Mouse (Mus musculus): ENCODE results near the gene Abi3bp. TPM values are rescaled to one million over a fixed set of nuclear protein-coding genes. Genes with fewer than 3 reads are reported as not detected.

The Abi3bp gene
- total RNA-seq, 2 experiments from 2014 or later: 10.9 to 14.7 TPM

DNA sequence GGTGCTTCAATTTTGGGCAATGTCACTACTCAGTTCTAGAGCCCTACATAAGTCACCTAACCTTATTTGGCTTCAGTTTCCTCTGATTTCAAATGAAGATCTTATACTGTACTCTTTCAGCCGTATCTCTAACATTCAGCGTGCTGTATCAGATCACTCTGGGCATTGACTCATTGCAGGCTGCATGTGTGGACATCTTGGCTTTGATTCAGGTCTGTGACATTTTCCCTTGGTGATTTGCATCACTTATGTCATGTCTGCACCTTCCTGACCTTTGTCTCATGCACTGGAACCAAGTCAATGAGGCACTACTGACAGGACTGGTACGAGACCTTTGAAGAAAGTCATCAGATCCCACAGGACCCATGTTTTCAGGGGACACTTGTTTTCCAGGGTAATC is 24.5 kb downstream of the Abi3bp start:
- no peak for DNase-seq (ENCODE audit: low spot score in 2 of 2)

DNA sequence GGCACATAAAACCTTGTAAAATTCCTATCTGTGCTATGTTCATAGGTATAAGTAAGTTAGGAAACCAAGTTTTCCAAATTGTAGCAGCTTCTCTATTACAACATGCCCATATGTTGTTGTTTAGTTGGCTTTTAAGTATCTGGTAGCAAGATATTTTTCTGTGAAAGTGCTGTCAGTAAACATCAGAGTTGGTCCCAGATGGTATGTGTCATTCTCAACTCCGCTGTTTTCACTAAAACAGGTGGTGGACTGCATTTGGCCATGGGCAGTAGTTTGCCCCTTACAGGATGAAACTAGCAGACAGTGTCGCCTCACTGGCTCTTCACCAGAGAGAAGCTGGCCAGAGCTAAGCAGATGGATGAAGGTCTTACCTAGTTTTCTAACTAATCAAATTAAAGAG is 26.3 kb downstream of the Abi3bp start:
- no peak for DNase-seq (ENCODE audit: low spot score in 2 of 2)

DNA sequence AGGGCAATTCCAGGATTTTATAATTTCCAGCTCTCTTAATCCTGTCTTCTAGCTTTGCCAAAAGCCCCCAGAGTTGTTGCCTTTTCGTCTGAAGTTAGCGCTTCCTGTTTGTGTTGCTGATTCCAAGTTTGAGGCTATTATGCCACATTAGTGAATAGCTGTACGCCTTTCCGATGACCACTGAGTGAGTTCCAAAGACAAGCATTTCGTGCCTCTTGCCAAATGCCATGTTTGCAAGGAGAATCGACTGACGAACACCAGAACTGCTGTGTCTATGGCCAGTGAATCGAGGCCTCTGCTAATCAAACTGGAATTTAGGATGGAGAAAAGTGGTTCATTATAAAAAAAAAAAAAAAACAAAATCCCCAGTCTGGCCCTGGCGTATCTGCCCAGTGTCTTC is 40.3 kb downstream of the Abi3bp start:
- no peak for DNase-seq (ENCODE audit: low spot score in 2 of 2)

DNA sequence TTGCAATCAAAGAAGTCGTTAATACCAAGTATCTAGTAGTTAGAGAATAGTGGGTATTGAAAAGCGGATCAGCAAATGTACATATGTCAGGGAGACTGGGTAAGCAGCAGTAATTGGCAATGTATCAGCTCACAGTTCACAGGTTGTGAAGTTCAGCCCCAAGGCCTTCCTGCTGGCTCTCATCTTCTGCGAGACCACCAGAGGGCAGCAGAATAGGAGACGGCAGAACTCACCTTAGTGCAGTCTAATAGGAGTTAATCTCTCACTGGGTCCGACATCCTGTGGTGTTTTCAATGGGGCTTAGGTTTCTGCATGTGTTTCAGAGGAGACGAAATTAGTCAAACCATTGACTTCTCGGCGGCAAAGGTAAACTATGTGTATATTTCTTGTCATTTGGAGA is 46.7 kb downstream of the Abi3bp start:
- peak in 1 of 2 experiments; percentile 5 for DNase-seq (ENCODE audit: low spot score in 2 of 2)

DNA sequence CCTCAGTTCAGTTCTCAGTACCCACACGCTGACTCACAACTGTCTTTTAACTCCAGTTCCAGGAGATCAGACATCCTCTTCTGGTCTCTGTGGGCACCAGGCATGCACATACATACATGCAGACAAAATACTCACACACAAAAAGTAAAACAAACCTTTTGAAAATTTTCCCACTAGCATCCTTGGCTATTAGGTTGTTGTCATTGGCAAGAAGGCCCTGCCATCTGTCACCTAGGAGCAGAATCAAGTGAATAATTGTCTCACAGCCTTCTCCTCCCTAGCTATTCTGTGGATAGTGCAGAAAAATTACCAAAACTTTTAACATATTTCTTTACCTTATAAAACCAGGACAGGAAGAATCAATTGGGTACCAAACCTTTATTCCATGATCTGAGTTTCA is 48.8 kb downstream of the Abi3bp start:
- DNase-seq (ENCODE audit: low spot score in 2 of 2): no peak

DNA sequence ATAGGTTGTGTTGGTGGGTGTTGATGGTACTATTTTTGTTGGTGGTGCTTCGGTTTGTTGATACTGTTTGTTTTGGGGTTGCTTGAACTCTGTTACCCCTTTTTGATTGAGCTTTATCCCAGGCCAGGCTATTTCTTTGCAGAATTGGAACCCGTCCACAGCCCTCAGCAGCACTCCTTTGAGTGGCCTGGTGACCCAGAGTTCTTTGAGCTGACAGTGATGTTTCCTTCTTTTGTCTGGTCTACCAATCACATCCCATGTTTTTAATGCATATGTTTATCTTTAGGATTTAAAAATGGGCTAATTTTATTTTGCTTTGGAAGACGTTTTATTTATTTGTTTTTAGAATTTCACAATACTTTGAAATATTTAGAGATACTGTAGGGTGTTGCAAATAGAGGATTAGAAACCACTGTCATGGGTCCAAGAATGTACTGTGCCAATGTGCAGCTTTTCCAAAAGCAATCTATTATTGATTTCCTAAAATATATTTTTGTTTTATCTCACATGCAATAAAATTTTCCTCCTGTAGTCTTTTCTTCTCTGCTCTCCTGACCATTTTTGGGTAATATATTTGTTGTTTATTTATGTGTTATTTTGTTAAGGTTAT is 50.5 kb downstream of the Abi3bp start:
- no peak for DNase-seq (ENCODE audit: low spot score in 2 of 2)

DNA sequence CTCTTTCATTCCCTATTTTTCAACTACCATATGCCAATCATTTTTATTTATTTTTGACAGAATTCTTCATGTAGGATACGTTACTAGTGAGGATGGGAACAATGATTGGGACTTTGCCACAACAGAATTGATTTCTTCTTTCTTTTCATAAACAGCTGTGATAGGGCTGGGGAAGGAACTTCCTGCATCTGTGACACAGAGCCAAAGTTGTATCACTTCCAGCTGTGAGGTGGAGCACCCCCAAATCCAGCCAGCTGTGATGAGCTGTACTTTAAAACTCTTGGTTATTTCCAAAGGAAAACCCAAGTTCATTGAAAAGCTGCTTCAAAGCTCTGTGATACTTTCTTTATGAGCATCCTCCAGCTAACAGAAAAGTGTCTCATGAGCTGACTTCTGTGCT is 101.9 kb downstream of the Abi3bp start:
- DNase-seq (ENCODE audit: low spot score in 2 of 2): no peak

DNA sequence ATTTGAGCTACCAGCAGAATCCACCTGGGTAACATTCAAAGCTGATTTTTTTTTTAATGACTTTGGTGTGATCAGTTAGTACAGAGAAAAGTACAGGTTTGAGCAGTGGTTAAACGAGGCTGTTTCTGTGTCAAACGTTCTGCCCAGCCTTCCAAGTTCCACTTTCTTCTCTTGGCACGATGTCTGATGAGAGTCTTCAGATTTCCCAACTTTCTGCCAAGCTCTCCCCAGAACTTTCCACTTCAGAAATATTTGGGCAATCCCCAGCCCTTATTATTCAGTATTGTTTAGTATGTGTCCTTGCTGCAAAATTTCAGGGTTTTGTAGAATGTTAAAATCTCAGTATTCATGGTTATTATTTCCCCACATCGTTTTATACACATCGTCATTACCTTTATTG is 115.9 kb downstream of the Abi3bp start:
- no peak for DNase-seq (ENCODE audit: low spot score in 2 of 2)

DNA sequence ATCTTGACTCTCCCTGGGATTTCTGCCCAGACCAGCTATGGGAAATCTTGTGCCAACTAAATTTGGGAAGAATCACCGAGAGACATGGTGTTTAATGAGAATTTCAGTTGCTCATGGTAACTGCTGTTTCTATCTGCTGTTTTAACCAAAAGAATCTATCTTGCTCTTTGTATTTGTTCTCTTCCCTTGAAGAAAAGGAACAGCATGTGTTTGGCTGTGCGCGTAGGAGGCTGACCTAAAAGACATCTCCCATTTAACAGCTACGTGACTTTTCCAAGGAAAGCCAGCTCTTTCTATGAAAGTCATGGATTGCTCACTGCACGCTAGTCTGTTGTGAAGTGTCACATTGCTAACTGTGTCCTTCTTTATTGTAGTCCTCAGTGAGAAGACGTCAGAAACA is 117.2 kb downstream of the Abi3bp start:
- DNase-seq (ENCODE audit: low spot score in 2 of 2): peak; percentile 4 to 29

DNA sequence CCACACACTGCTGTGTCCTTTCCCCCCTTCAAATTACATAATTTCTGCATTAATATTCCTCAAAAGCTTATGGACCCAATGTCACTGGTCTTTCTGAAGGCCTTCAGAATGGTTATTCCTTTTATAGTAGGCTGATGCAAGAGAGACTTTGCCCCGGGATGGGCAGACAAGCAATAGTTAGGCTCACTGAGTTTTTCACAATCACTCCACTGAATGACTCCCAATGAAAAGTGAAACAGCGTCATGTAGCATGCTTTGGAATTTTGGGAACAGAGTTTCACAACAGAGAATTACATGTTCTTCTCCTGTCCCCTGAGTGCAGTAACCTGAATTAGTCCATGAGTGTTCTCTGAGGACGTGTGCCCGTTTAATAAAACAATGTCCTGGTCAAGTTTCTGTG is 120.7 kb downstream of the Abi3bp start:
- DNase-seq (ENCODE audit: low spot score in 2 of 2): no peak

DNA sequence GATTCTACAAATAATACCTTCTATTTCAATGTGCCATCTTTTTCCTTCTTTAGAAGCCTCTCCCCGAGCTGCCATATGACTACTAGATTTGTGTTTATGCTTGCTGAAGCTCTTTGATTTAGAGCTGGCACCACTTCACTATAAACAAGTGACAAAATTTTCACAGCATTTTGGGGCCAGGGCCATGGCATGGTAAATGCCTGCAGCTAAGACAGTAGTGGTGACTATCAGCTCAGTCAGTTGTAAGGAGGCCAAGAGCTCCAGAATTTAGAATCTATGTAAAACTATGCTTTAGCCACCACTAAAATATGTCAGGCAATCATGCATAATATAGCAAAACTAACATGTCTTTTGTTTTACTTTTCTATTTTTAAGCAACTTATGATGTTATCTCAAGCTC is 124.7 kb downstream of the Abi3bp start:
- no peak for DNase-seq (ENCODE audit: low spot score in 2 of 2)

DNA sequence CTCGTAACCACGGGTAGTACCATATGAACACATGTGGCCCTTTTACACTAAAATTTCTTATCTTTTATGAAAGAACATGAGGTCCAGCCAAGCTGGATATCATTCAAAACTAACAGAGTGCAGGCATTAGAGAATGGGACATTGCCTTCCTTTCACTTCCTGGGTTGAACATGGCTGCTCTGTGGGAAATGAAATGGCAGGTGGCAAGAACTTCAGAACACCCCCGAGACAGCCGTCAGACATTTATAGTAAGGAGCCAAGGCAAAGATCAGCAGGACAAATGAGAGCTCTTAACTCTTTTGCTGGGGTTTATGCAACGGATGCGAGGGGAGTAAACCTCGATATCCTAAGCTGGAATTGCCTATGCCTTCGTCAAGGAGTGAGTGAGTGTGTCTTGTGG is 132.9 kb downstream of the Abi3bp start:
- DNase-seq (ENCODE audit: low spot score in 2 of 2): no peak

DNA sequence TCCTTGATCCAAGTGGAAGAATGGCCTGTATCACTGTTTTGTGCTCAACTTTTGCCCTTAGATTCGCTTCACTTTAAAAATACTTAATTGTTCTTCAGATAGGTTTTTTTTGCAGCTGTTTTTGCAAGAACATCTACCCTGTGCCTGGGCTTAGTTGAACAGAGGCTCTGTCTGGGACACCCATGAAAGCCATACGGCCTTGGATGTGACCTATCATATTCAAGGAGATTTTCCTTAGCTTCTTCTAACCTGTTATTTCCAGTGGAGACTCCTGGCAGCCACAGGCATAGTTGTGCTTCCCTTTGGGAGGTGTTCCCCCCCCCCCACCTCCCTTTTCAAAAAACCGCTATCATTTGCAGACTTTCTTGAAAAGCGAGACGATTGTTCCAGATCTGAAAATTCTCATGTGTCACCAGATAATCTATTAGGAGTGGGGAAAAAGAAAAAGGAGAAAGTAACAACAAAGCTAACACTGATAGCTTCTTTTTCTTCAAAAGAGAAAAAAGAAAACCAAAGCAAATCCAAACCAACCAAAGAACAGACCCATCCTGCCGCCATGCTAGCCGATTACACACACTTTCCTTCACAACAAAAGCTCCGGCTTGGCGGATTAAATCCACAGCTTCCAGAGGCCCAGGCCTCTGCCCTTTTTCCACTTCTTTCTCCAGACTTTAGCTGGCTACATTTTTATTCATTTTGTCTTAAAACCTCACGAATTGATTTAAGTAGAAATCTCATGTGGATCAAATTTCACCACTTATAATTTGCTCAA is 133.6 kb downstream of the Abi3bp start:
- no peak for DNase-seq (ENCODE audit: low spot score in 2 of 2)

DNA sequence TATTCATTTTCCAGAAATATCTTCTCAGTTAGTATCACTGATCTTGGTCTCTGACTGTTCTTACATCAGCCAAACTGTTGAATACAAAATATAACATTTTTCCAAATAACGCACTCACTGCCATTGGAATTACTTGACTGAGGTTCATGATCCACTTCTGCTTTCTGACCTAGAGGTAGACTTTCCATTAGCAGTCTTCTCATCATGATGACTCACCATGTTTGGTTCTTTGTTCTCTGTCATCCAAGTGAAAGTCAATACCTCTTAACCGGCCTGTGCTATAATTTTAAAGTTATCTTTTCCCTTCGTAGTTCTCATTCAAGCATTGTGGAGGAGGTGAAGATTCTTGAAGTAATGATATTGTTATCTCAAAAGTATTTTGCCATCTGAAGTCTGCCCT is 160.9 kb downstream of the Abi3bp start:
- DNase-seq (ENCODE audit: low spot score in 2 of 2): no peak

DNA sequence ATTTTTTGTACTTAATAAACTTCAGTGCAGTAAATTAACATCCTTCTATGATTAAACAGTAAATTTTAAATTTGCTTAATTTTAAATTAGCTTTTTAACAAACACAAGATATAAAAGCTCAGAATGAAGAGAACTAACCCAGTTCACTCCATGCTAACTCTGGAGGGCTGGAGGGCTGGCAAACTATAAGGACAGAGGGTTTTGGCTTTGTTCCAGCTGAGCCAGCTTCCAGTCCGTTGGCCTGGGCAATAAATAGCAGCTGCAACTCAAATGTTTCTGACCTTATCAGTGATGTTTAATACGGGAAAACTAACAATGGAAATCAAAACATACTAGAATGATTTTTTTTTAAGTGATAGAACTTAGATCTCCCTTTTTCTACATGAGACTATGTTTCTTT is 167.6 kb downstream of the Abi3bp start:
- no peak for DNase-seq (ENCODE audit: low spot score in 2 of 2)

DNA sequence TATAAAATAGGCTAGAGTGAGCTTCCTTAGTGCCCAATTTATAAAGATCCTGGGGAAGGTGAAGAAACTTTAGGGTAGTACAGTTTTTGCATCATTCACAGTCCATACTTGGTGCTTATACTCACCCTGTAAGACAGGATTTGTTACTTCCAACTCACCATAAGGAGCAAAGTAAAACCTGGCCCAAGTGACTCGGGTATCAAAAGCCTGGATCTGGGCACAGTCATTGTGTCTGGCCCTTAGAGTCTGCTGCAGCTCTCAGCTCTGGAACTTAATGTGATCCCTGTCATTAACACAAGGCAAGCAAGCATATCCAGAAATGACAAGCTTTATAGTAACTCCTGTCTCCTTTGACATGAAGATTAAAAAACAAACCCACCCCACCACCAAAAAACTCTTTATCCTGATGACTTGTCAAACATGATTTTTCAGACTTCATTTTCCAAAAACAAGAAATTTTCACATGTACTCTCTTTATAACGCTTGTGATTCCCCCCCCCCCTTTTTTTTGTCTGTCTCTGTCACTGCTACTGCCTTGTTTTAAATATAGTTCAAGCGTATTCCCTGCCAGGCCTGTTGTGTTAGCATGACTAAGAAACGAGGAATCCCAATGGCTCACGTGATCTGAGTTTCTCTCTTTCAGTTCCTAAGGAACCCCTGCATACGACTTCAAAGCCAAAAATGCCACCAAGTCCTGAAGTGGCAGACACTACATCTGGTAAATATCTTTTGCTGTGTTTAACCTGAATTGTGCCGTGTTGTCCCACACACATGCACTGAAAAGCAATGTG is 168.9 kb downstream of the Abi3bp start:
- no peak for DNase-seq (ENCODE audit: low spot score in 2 of 2)

DNA sequence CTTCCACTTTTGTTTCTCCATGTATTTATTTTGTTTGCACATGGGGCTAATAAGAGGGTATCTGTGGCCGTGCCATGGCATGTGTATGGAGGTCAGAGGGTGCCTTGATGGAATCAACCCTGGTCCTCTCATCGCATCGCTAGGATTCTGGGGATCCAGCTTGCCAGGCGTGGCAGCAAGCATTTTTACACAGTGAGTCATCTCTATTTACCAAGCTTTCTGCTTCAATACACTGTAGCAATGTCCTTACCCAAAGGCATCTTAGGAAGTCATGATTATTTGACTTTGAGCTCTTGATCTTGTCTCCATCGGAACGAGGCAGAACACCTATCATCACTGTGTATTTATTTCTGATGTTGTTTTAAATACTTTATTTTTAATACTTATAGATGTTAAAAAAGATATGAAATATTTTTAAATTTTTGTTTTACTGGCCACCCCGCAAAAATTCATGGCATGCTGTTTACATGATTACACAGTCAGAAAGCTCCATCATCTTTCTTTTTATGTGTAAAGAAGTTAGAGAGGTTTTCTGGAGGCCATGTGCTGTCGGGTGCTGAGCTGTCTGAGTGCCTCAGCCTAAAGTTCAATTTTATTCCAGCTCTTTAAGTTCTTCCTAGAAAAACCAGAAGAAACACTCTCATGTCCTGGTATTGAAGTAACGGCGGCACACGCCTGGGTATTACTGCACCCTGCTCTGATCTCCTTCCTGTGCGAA is 177.7 kb downstream of the Abi3bp start:
- DNase-seq (ENCODE audit: low spot score in 2 of 2): no peak

DNA sequence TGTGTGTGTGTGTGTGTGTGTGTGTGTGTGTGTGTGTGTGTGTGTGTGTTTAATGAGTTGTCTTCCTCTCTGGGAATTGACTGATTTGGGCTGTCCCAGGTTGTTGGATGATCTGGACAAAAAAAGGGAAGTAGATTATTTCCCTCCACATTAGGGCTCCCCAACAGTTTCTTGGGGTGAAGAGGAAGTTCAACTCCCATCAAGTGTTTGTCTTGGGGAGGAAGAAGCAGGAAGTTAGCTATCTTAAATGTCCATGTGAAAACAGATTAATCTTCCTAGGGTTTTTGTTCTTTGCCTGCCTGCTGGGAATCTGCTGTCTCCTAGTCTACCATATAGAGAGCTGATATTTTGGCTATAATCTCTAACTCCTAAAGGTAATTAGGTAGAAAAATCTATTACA is 181.2 kb downstream of the Abi3bp start:
- DNase-seq (ENCODE audit: low spot score in 2 of 2): no peak

DNA sequence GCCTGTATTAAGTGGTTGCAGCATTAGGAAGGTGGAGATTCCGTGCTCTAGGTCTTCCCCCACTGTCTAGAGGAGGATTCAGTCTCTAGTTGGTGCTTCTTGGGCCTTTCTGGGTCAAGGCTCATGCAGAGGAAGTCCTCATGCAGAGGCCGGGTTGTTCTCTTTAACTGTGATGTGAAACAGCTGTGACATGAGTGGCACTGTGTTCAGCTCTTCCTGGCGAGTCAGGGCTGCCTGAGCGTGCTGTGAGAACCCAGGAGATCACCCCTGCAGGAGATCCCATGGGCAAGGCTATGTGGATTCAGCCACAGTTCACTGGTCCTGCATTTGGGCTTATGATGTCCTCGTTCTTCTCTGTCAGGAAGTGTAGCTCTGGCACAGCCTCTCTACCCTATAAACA is 191.8 kb downstream of the Abi3bp start:
- DNase-seq (ENCODE audit: low spot score in 2 of 2): no peak

DNA sequence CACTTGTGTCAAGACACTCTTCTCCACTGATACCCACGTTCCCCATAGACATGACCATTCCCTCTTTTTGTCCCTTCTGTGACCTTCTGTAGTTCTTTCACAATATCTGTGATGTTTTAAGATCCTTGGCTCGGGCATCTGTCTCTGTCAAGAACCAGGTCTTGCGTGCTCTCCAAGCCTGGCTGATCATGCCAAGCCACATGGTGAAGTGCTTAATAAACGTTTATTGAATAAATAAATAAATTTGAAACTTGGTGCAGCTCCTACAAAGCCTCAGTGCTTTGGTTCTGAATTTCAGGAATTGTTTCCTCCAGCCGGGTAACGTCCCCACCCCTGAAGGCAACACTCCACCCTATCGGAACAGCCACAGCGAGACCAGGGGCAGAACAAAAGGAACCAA is 193.3 kb downstream of the Abi3bp start:
- DNase-seq (ENCODE audit: low spot score in 2 of 2): no peak

DNA sequence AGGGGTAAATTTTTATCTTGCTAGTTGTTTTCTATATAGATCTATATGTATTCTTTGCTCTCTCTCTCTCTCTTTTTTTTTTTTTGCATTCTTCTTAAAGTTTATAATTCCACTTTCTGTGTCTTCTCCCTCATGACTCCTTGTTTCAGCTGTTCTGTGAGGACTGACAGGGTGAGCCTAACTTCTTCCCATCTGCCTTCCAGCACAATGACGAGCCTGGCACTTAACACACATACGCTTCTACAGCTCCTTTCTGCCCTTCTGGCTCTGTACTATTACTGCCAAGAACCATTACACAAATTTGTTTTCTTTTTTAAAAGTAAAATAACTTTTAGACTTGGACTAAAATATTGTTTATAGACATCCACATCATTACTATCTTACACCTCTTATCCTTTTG is 195.7 kb downstream of the Abi3bp start:
- no peak for DNase-seq (ENCODE audit: low spot score in 2 of 2)

DNA sequence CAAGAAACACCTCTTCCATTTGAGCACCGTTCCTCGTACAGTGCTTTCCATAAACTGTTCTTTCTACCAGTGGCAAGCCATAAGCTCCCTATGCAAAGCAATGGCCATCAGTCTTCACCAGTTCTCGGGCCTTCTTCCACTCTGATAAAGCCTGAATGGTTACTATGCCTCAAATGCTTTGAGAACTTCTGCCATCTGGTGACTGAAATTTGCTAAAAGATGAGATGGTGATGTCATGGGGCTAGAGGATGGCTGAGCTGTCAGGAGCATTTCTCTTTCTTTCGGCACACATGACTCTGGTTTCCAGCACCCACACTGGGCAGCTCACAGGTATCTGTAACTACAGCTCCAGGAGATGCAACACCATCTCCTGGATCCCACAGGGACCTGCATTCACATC is 199.5 kb downstream of the Abi3bp start:
- DNase-seq (ENCODE audit: low spot score in 2 of 2): peak; percentile 2 to 32

Data from left cerebral cortex, adult 18-20 months (tissue).